Mouse (Mus musculus): ENCODE data around the gene Stx8. TPM values are rescaled to one million over a fixed set of nuclear protein-coding genes. Genes with fewer than 3 reads are reported as not detected.

Stx8 gene
- polyA plus RNA-seq, 1 experiment = 60.8 TPM

- H3K27ac ChIP-seq (replicated peaks; ENCODE audit: low read depth, low read length) = no peak overlapping the region
- peaks cover 13% of the 10 kb centered on the region for H3K4me1 ChIP-seq (ENCODE audit: control insufficient read depth, insufficient read depth, insufficient read length, low read length)
- H3K4me3 ChIP-seq (ENCODE audit: insufficient read depth, low read depth, low read length) = no peak overlapping the region
Observed at GRCm38 (mm10) chr11:68036133-68036959, 70.4 kb downstream of the Stx8 start.

- Histone ChIP-seq H3K4me1 (ENCODE audit: control insufficient read depth, insufficient read depth, insufficient read length, low read length) (peaks cover 7% of the 10 kb centered on the region), H3K27ac (replicated peaks; ENCODE audit: low read depth, low read length) (no peak overlapping the region), H3K4me3 (ENCODE audit: insufficient read depth, low read depth, low read length) (no peak overlapping the region)
Observed at GRCm38 (mm10) chr11:68037093-68037492, 71.1 kb downstream of the Stx8 start.

- Histone ChIP-seq H3K27ac (replicated peaks; ENCODE audit: low read depth, low read length) (no peak overlapping the region), H3K4me3 (ENCODE audit: insufficient read depth, low read depth, low read length) (no peak overlapping the region), H3K4me1 (ENCODE audit: control insufficient read depth, insufficient read depth, insufficient read length, low read length) (0 out of 2 replicates have a peak, but pooled peaks cover 2% of the 10 kb centered on the region)
Observed at GRCm38 (mm10) chr11:68038101-68038500, 72.1 kb downstream of the Stx8 start.

GRCm38 (mm10) chr11:68044181-68044580 is 78.2 kb downstream of the Stx8 start:
- Histone ChIP-seq H3K4me1 (ENCODE audit: control insufficient read depth, insufficient read depth, insufficient read length, low read length) (peaks cover 7% of the 10 kb centered on the region), H3K27ac (replicated peaks; ENCODE audit: low read depth, low read length) (no peak overlapping the region)

GRCm38 (mm10) chr11:68046916-68047315 is 80.9 kb downstream of the Stx8 start:
- Histone ChIP-seq H3K4me3 (ENCODE audit: insufficient read depth, low read depth, low read length) (no peak overlapping the region), H3K4me1 (ENCODE audit: control insufficient read depth, insufficient read depth, insufficient read length, low read length) (peaks cover 9% of the 10 kb centered on the region), H3K27ac (replicated peaks; ENCODE audit: low read depth, low read length) (no peak overlapping the region)

More at GRCm38 (mm10) chr11:68044181-68044580, 78.2 kb downstream of the Stx8 start:
- no peak overlapping the region for H3K4me3 ChIP-seq (ENCODE audit: insufficient read depth, low read depth, low read length)

GRCm38 (mm10) chr11:68049261-68050165 is 83.5 kb downstream of the Stx8 start:
- H3K4me1 ChIP-seq (ENCODE audit: control insufficient read depth, insufficient read depth, insufficient read length, low read length) = peaks cover 5% of the 10 kb centered on the region; the same call in 1 of the 2 replicates
- H3K27ac ChIP-seq (replicated peaks; ENCODE audit: low read depth, low read length) = no peak overlapping the region
- no peak overlapping the region for H3K4me3 ChIP-seq (ENCODE audit: insufficient read depth, low read depth, low read length)

- Histone ChIP-seq H3K4me3 (ENCODE audit: insufficient read depth, low read depth, low read length) (no peak overlapping the region), H3K27ac (replicated peaks; ENCODE audit: low read depth, low read length) (no peak overlapping the region), H3K4me1 (ENCODE audit: control insufficient read depth, insufficient read depth, insufficient read length, low read length) (peaks cover 3% of the 10 kb centered on the region; the same call in 1 of the 2 replicates)
Observed at GRCm38 (mm10) chr11:68050725-68051124, 84.7 kb downstream of the Stx8 start.

- Histone ChIP-seq H3K4me1 (ENCODE audit: control insufficient read depth, insufficient read depth, insufficient read length, low read length) (peaks cover 3% of the 10 kb centered on the region; the same call in 1 of the 2 replicates), H3K27ac (replicated peaks; ENCODE audit: low read depth, low read length) (no peak overlapping the region)
Observed at GRCm38 (mm10) chr11:68051305-68051704, 85.3 kb downstream of the Stx8 start.

GRCm38 (mm10) chr11:68058466-68059201 is 92.6 kb downstream of the Stx8 start:
- no peak overlapping the region for H3K27ac ChIP-seq (replicated peaks; ENCODE audit: low read depth, low read length)
- H3K4me3 ChIP-seq (ENCODE audit: insufficient read depth, low read depth, low read length) = no peak overlapping the region
- peaks cover 13% of the 10 kb centered on the region for H3K4me1 ChIP-seq (ENCODE audit: control insufficient read depth, insufficient read depth, insufficient read length, low read length)

More at GRCm38 (mm10) chr11:68051305-68051704, 85.3 kb downstream of the Stx8 start:
- no peak overlapping the region for H3K4me3 ChIP-seq (ENCODE audit: insufficient read depth, low read depth, low read length)

GRCm38 (mm10) chr11:68060651-68061050 is 94.7 kb downstream of the Stx8 start:
- H3K4me1 ChIP-seq (ENCODE audit: control insufficient read depth, insufficient read depth, insufficient read length, low read length) = peaks cover 13% of the 10 kb centered on the region
- no peak overlapping the region for H3K27ac ChIP-seq (replicated peaks; ENCODE audit: low read depth, low read length)
- no peak overlapping the region for H3K4me3 ChIP-seq (ENCODE audit: insufficient read depth, low read depth, low read length)

GRCm38 (mm10) chr11:68062116-68062515 is 96.1 kb downstream of the Stx8 start:
- Histone ChIP-seq H3K4me1 (ENCODE audit: control insufficient read depth, insufficient read depth, insufficient read length, low read length) (peaks cover 13% of the 10 kb centered on the region), H3K27ac (replicated peaks; ENCODE audit: low read depth, low read length) (no peak overlapping the region), H3K4me3 (ENCODE audit: insufficient read depth, low read depth, low read length) (no peak overlapping the region)

GRCm38 (mm10) chr11:68067806-68068205 is 101.8 kb downstream of the Stx8 start:
- Histone ChIP-seq H3K4me1 (ENCODE audit: control insufficient read depth, insufficient read depth, insufficient read length, low read length) (no peaks in the 10 kb centered on the region), H3K4me3 (ENCODE audit: insufficient read depth, low read depth, low read length) (no peak overlapping the region)

GRCm38 (mm10) chr11:68070086-68070485 is 104.1 kb downstream of the Stx8 start:
- Histone ChIP-seq H3K4me3 (ENCODE audit: insufficient read depth, low read depth, low read length) (no peak overlapping the region), H3K27ac (replicated peaks; ENCODE audit: low read depth, low read length) (no peak overlapping the region), H3K4me1 (ENCODE audit: control insufficient read depth, insufficient read depth, insufficient read length, low read length) (peaks cover 4% of the 10 kb centered on the region)

More at GRCm38 (mm10) chr11:68067806-68068205, 101.8 kb downstream of the Stx8 start:
- H3K27ac ChIP-seq (replicated peaks; ENCODE audit: low read depth, low read length) = no peak overlapping the region

GRCm38 (mm10) chr11:68071836-68072235 is 105.8 kb downstream of the Stx8 start:
- H3K4me1 ChIP-seq (ENCODE audit: control insufficient read depth, insufficient read depth, insufficient read length, low read length) = peaks cover 4% of the 10 kb centered on the region
- H3K27ac ChIP-seq (replicated peaks; ENCODE audit: low read depth, low read length) = no peak overlapping the region
- H3K4me3 ChIP-seq (ENCODE audit: insufficient read depth, low read depth, low read length) = no peak overlapping the region

All from brown adipose tissue, adult 24 weeks (tissue).